Mouse (Mus musculus): ENCODE measurements around the gene Lamb1. TPM values are rescaled to one million over a fixed set of nuclear protein-coding genes. Genes with fewer than 3 reads are reported as not detected.

The Lamb1 gene
- total and polyA plus RNA-seq, 3 experiments, result under 0.01 TPM; not detected in 2

DNA sequence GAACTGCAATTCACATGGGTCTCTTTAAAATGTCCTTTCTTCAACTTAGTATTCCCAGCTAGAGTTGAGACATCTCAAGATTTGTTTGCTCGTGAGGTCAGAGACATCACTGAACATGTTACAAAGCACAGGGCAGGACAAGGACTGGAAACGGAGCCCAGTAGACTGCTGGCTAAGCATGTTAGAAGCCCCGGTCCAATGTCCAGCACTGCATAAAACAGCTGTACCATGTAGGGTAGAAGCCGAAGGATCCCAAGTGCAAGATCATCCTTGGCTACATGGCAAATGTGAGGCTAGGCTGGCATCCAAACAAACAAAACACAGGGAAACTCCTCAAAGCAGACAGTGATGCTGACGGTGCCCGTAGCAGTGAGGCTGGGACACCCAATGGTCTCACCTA is 30.0 kb upstream of the Lamb1 start:
- H3K36me3 ChIP-seq (replicated peaks in 1 of 2; ENCODE audit: control insufficient read depth in 1 of 2, insufficient read depth in 1 of 2, low read length in 1 of 2), result no peaks in the 10 kb centered on the region
- H3K9ac ChIP-seq (ENCODE audit: insufficient read depth, low read depth), result no peak overlapping the region
- TF ChIP-seq MXI1 (IDR thresholded peaks at IDR 0.05; ENCODE audit: low read depth, low read length) (no peak), RCOR1 (conservative IDR thresholded peaks at IDR 0.05; ENCODE audit: low read depth, low read length) (no peak), CHD1 (IDR thresholded peaks at IDR 0.05; ENCODE audit: low read depth, low read length) (no peak), MAX (IDR thresholded peaks at IDR 0.05; ENCODE audit: low read length) (no peak), ELF1 (IDR thresholded peaks at IDR 0.05; ENCODE audit: low read depth, low read length) (no peak), IRF4 (IDR thresholded peaks at IDR 0.05; ENCODE audit: low read depth, low read length) (no peak), MAFK (IDR thresholded peaks at IDR 0.05; ENCODE audit: insufficient replicate concordance, low read length) (no peak), KAT2A (IDR thresholded peaks at IDR 0.05; ENCODE audit: insufficient replicate concordance, low read length) (no peak)
- H3K27ac ChIP-seq (ENCODE audit: insufficient read depth, low read depth), result no peak overlapping the region
- dilution Hi-C loops (cut with MboI; ENCODE audit: extremely low pct_ligation_motif_present, extremely low pct_unique_long_range_greater_than_20kb, low sequenced_read_pairs) (no loop called here), in situ Hi-C loops (cut with MboI; ENCODE audit: low pct_ligation_motif_present, low pct_unique_long_range_greater_than_20kb, low sequenced_read_pairs) (no loop called here)
- H3K4me2 ChIP-seq (ENCODE audit: insufficient read depth, low read depth, poor library complexity, severe bottlenecking), result no peak overlapping the region
- H3K27me3 ChIP-seq (replicated peaks), result no peaks in the 10 kb centered on the region
- no peak overlapping the region for H3K4me3 ChIP-seq (replicated peaks in 1 of 3; ENCODE audit: low read depth in 2 of 3, low read length in 2 of 3, poor library complexity in 1 of 3)
- no peaks in the 10 kb centered on the region for H3K9me3 ChIP-seq (replicated peaks; ENCODE audit: low read length)
- H3K4me1 ChIP-seq (ENCODE audit: control insufficient read depth in 1 of 2, insufficient read depth in 2 of 2), result peaks cover 3 to 12% of the 10 kb centered on the region in 2 experiments; a peak in 3 of 4 replicates
- H3K79me2 ChIP-seq (replicated peaks; ENCODE audit: control insufficient read depth, extremely low read depth, insufficient read depth, poor library complexity, severe bottlenecking), result no peaks in the 10 kb centered on the region
- DNase-seq (ENCODE audit: extremely low read depth), result no peak

DNA sequence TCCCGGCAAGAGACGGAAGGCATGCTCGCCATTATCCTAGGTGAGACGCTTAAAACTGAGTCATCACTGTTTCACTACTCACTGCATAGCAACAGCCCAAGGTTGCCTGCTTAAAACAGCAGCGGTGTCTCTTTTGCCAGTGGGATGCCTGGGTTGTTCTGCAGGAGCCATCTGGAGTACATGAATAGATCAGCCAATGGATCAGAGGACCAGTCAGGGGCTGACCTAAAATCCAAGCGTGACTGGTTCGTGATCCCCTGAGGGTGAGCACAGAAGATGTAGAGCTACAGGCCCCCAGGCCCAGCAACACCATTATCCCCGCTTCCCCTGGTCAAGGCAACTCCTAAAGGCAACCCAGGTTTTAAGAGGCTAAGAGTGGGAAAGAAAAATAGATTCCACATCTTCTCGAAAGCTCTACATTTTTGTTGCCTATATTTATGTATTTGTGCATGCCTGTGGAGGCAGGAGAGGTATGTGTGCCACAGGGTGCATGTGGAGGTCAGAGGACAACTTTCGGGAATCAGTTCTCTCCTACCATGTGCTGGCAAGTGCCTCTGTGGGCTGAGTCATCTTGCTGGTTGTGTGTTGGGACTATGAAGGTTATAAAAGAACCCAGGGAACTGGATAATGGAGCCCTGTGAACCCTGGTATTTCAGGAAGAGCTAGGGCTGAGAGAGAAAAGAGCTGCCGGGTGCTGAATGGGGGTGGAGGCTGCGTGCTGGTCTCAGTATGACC is 28.0 kb upstream of the Lamb1 start:
- H3K27me3 ChIP-seq (replicated peaks), result no peaks in the 10 kb centered on the region
- peaks cover 3 to 15% of the 10 kb centered on the region in 2 experiments; a peak in 3 of 4 replicates for H3K4me1 ChIP-seq (ENCODE audit: control insufficient read depth in 1 of 2, insufficient read depth in 2 of 2)
- no peak for DNase-seq (ENCODE audit: extremely low read depth)
- no peak overlapping the region for H3K9ac ChIP-seq (ENCODE audit: insufficient read depth, low read depth)
- H3K4me2 ChIP-seq (ENCODE audit: insufficient read depth, low read depth, poor library complexity, severe bottlenecking), result no peak overlapping the region
- no peak for TF ChIP-seq NELFE (IDR thresholded peaks at IDR 0.05; ENCODE audit: low read depth, low read length)
- no peak for TF ChIP-seq UBTF (IDR thresholded peaks at IDR 0.05; ENCODE audit: low read depth, low read length)
- TF ChIP-seq ELF1 (IDR thresholded peaks at IDR 0.05; ENCODE audit: low read depth, low read length), result no peak
- no peak for TF ChIP-seq USF2 (conservative IDR thresholded peaks at IDR 0.05; ENCODE audit: low read depth, low read length)
- no peak for TF ChIP-seq TBP (conservative IDR thresholded peaks at IDR 0.05; ENCODE audit: low read depth, low read length)
- no peak for TF ChIP-seq ETS1 (conservative IDR thresholded peaks at IDR 0.05; ENCODE audit: low read depth, low read length)
- no peak for TF ChIP-seq MXI1 (IDR thresholded peaks at IDR 0.05; ENCODE audit: low read depth, low read length)
- TF ChIP-seq MAFK (IDR thresholded peaks at IDR 0.05; ENCODE audit: insufficient replicate concordance, low read length), result no peak
- TF ChIP-seq PAX5 (IDR thresholded peaks at IDR 0.05; ENCODE audit: low read length), result no peak
- TF ChIP-seq MAX (IDR thresholded peaks at IDR 0.05; ENCODE audit: low read length), result no peak
- no peak for TF ChIP-seq MAZ (IDR thresholded peaks at IDR 0.05; ENCODE audit: low read depth, low read length)
- no peak for TF ChIP-seq POLR2AphosphoS2 (IDR thresholded peaks at IDR 0.05; ENCODE audit: low read depth, low read length)
- H3K9me3 ChIP-seq (replicated peaks; ENCODE audit: low read length), result no peaks in the 10 kb centered on the region
- no peaks in the 10 kb centered on the region for H3K79me2 ChIP-seq (replicated peaks; ENCODE audit: control insufficient read depth, extremely low read depth, insufficient read depth, poor library complexity, severe bottlenecking)
- in situ Hi-C loops (cut with MboI; ENCODE audit: low pct_ligation_motif_present, low pct_unique_long_range_greater_than_20kb, low sequenced_read_pairs) (no loop called here), dilution Hi-C loops (cut with MboI; ENCODE audit: extremely low pct_ligation_motif_present, extremely low pct_unique_long_range_greater_than_20kb, low sequenced_read_pairs) (no loop called here)
- H3K27ac ChIP-seq (ENCODE audit: insufficient read depth, low read depth), result no peak overlapping the region
- H3K36me3 ChIP-seq (replicated peaks in 1 of 2; ENCODE audit: control insufficient read depth in 1 of 2, insufficient read depth in 1 of 2, low read length in 1 of 2), result no peaks in the 10 kb centered on the region
- no peak overlapping the region for H3K4me3 ChIP-seq (replicated peaks in 1 of 3; ENCODE audit: low read depth in 2 of 3, low read length in 2 of 3, poor library complexity in 1 of 3)
